Mouse (Mus musculus) regulatory T cell (primary cell): ENCODE measurements around the gene Hnrnpf.
"Not testable (repeated sequence)": the region's sequence is repeated elsewhere in the genome, so short reads cannot be mapped to it uniquely, and the experiment has no call there.

Source experiments
- in situ Hi-C: fragments of 300-600 bp; cut with MboI, MseI; formaldehyde crosslinking; loops from one replicate; pipeline ENCODE4 v1.15.1; 2025; ENCODE audit warnings: high pct_unique_total_duplicates

The Hnrnpf gene

GRCm38 (mm10) chr6:117900126-117901080 lies at the start of gene Hnrnpf:
Gene Hnrnpf, plus strand, starts transcription at chr6:117900324.
- in situ Hi-C loops, result loop anchor here (10.0 kb wide), 1 partner anchor 1906 kb away; the partner anchor contains the start of gene Plxnd1

GRCm38 (mm10) chr6:117851747-117852146 lies 48.4 kb upstream of the Hnrnpf start:
- in situ Hi-C loops, result no loop called here

- in situ Hi-C loops, result no loop called here
These were observed 42.1 kb upstream of the Hnrnpf start for GRCm38 (mm10) chr6:117857990-117858389.

GRCm38 (mm10) chr6:117861848-117862247 lies 38.3 kb upstream of the Hnrnpf start, which contains the start of gene Zfp239:
Gene Zfp239, plus strand, starts transcription at chr6:117862100.
- in situ Hi-C loops, result loop anchor here (10.0 kb wide), 1 partner anchor 1907 kb away; no protein-coding TSS in a partner anchor

- in situ Hi-C loops, result loop anchor here (10.0 kb wide), 1 partner anchor 1908 kb away; no protein-coding TSS in a partner anchor
These were observed 37.7 kb upstream of the Hnrnpf start for GRCm38 (mm10) chr6:117862465-117862864.

GRCm38 (mm10) chr6:117862899-117863620 lies 37.1 kb upstream of the Hnrnpf start:
- in situ Hi-C loops, result loop anchor here (10.0 kb wide), 1 partner anchor 1908 kb away; no protein-coding TSS in a partner anchor

GRCm38 (mm10) chr6:117863751-117864150 lies 36.4 kb upstream of the Hnrnpf start:
- in situ Hi-C loops, result loop anchor here (10.0 kb wide), 1 partner anchor 1909 kb away; no protein-coding TSS in a partner anchor

- in situ Hi-C loops, result loop anchor here (10.0 kb wide), 1 partner anchor 1913 kb away; no protein-coding TSS in a partner anchor
These were observed 31.9 kb upstream of the Hnrnpf start for GRCm38 (mm10) chr6:117868187-117868586.

GRCm38 (mm10) chr6:117871034-117871433 lies 29.1 kb upstream of the Hnrnpf start:
- in situ Hi-C loops, result no loop called here

- in situ Hi-C loops, result not testable (repeated sequence)
These were observed 26.7 kb upstream of the Hnrnpf start for GRCm38 (mm10) chr6:117873450-117873849.

- in situ Hi-C loops, result loop anchor here (25.0 kb wide), 1 partner anchor 1513 kb away; no protein-coding TSS in a partner anchor
These were observed 25.4 kb upstream of the Hnrnpf start for GRCm38 (mm10) chr6:117874621-117875281.

GRCm38 (mm10) chr6:117878700-117879407 lies 21.3 kb upstream of the Hnrnpf start:
- in situ Hi-C loops, result loop anchor here (25.0 kb wide), 1 partner anchor 1508 kb away; no protein-coding TSS in a partner anchor

GRCm38 (mm10) chr6:117879408-117880115 lies 20.6 kb upstream of the Hnrnpf start:
- in situ Hi-C loops, result loop anchor here (25.0 kb wide), 1 partner anchor 1508 kb away; no protein-coding TSS in a partner anchor

- in situ Hi-C loops, result loop anchor here (25.0 kb wide), 1 partner anchor 1507 kb away; no protein-coding TSS in a partner anchor
These were observed 19.7 kb upstream of the Hnrnpf start for GRCm38 (mm10) chr6:117880394-117880838.

- in situ Hi-C loops, result loop anchor here (25.0 kb wide), 1 partner anchor 1506 kb away; no protein-coding TSS in a partner anchor
These were observed 18.9 kb upstream of the Hnrnpf start for GRCm38 (mm10) chr6:117881229-117881628.

GRCm38 (mm10) chr6:117881997-117882396 lies 18.1 kb upstream of the Hnrnpf start:
- in situ Hi-C loops, result loop anchor here (25.0 kb wide), 1 partner anchor 1505 kb away; no protein-coding TSS in a partner anchor

GRCm38 (mm10) chr6:117885943-117886342 lies 14.2 kb upstream of the Hnrnpf start:
- in situ Hi-C loops, result loop anchor here (25.0 kb wide), 1 partner anchor 1501 kb away; no protein-coding TSS in a partner anchor

- in situ Hi-C loops, result loop anchor here (25.0 kb wide), 1 partner anchor 1499 kb away; no protein-coding TSS in a partner anchor
These were observed 12.1 kb upstream of the Hnrnpf start for GRCm38 (mm10) chr6:117888032-117888431.

GRCm38 (mm10) chr6:117888642-117889096 lies 11.5 kb upstream of the Hnrnpf start:
- in situ Hi-C loops, result loop anchor here (25.0 kb wide), 1 partner anchor 1499 kb away; no protein-coding TSS in a partner anchor
